Mouse (Mus musculus): ENCODE measurements around the gene Gtsf1l. TPM values are rescaled to one million over a fixed set of nuclear protein-coding genes. Genes with fewer than 3 reads are reported as not detected.

The Gtsf1l gene
- polyA plus RNA-seq, 1 experiment from 2014 or later: not detected

- Histone ChIP-seq H3K4me2 (no peak overlapping the region), H3K4me1 (ENCODE audit: control insufficient read depth, insufficient read depth, low read length) (peaks cover 7% of the 10 kb centered on the region), H3K27me3 (ENCODE audit: control insufficient read depth, insufficient read depth, low read length) (no peaks in the 10 kb centered on the region; the same call in 1 of the 2 replicates), H3K9ac (ENCODE audit: low read length) (no peak overlapping the region), H3K36me3 (ENCODE audit: control insufficient read depth, insufficient read depth, low read length) (no peaks in the 10 kb centered on the region), H3K27ac (ENCODE audit: low read depth, low read length) (no peak overlapping the region), H3K4me3 (ENCODE audit: low read depth, low read length) (no peak overlapping the region), H3K9me3 (ENCODE audit: control insufficient read depth, low read length) (no peaks in the 10 kb centered on the region)
- no peak for ATAC-seq (ENCODE audit: low FRiP score)
- 54% methylated on average over 8 of the region's 8 CpGs for WGBS
- DNase-seq (ENCODE audit: low spot score, missing footprints): no peak
Observed at GRCm38 (mm10) chr2:163099919-163100318, 12.3 kb upstream of the Gtsf1l start.

- Histone ChIP-seq H3K27ac (ENCODE audit: low read depth, low read length) (no peak overlapping the region), H3K9ac (ENCODE audit: low read length) (no peak overlapping the region), H3K4me3 (ENCODE audit: low read depth, low read length) (no peak overlapping the region), H3K9me3 (ENCODE audit: control insufficient read depth, low read length) (no peaks in the 10 kb centered on the region), H3K36me3 (ENCODE audit: control insufficient read depth, insufficient read depth, low read length) (no peaks in the 10 kb centered on the region), H3K4me2 (no peak overlapping the region), H3K27me3 (ENCODE audit: control insufficient read depth, insufficient read depth, low read length) (no peaks in the 10 kb centered on the region; the same call in 1 of the 2 replicates), H3K4me1 (ENCODE audit: control insufficient read depth, insufficient read depth, low read length) (no peaks in the 10 kb centered on the region)
- no peak for DNase-seq (ENCODE audit: low spot score, missing footprints)
- WGBS: 77% methylated on average over 3 of the region's 3 CpGs
- ATAC-seq (ENCODE audit: low FRiP score): no peak
Observed at GRCm38 (mm10) chr2:163095784-163096183, 8.1 kb upstream of the Gtsf1l start.

- no peaks in the 10 kb centered on the region for H3K36me3 ChIP-seq (ENCODE audit: control insufficient read depth, insufficient read depth, low read length)
- H3K9ac ChIP-seq (ENCODE audit: low read length): no peak overlapping the region
- no peaks in the 10 kb centered on the region; the same call in 1 of the 2 replicates for H3K27me3 ChIP-seq (ENCODE audit: control insufficient read depth, insufficient read depth, low read length)
- DNase-seq (ENCODE audit: low spot score, missing footprints) (no peak), ATAC-seq (ENCODE audit: low FRiP score) (no peak)
- 93% methylated on average over 10 of the region's 10 CpGs for WGBS
- H3K4me2 ChIP-seq: no peak overlapping the region
- H3K4me3 ChIP-seq (ENCODE audit: low read depth, low read length): no peak overlapping the region
- H3K27ac ChIP-seq (ENCODE audit: low read depth, low read length): no peak overlapping the region
- H3K4me1 ChIP-seq (ENCODE audit: control insufficient read depth, insufficient read depth, low read length): no peaks in the 10 kb centered on the region
- no peaks in the 10 kb centered on the region; the same call in 1 of the 2 replicates for H3K9me3 ChIP-seq (ENCODE audit: control insufficient read depth, low read length)
Observed at GRCm38 (mm10) chr2:163094909-163095308, 7.3 kb upstream of the Gtsf1l start.

- Histone ChIP-seq H3K9me3 (ENCODE audit: control insufficient read depth, low read length) (no peaks in the 10 kb centered on the region; the same call in 1 of the 2 replicates), H3K27me3 (ENCODE audit: control insufficient read depth, insufficient read depth, low read length) (no peaks in the 10 kb centered on the region), H3K36me3 (ENCODE audit: control insufficient read depth, insufficient read depth, low read length) (no peaks in the 10 kb centered on the region), H3K4me1 (ENCODE audit: control insufficient read depth, insufficient read depth, low read length) (no peaks in the 10 kb centered on the region), H3K4me2 (no peak overlapping the region), H3K9ac (ENCODE audit: low read length) (no peak overlapping the region), H3K27ac (ENCODE audit: low read depth, low read length) (no peak overlapping the region), H3K4me3 (ENCODE audit: low read depth, low read length) (no peak overlapping the region)
- 80% methylated on average over 5 of the region's 5 CpGs for WGBS
- ATAC-seq (ENCODE audit: low FRiP score) (no peak), DNase-seq (ENCODE audit: low spot score, missing footprints) (peak; percentile 85)
Observed at GRCm38 (mm10) chr2:163089475-163090123, 1.9 kb upstream of the Gtsf1l start.

DNA sequence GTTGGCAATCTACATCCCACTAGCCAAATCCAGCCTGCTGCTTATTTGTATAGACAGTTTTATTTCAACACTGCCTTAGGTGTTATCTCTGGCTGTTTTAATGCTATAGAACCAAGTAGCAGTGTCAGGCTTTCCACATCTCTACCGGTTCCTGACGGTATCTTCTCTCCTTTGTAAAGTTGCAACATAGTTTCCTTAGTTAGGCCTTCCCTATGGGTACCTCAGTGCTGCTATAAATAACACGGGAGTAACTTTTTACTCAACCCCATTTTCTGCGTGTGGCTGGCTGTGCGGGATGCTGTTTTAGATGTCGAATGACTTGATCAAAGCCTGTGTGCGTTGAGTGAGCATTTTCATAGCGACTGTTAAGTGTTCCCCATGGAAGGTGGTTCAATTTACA is 1.1 kb downstream of the Gtsf1l start:
- Histone ChIP-seq H3K9me3 (ENCODE audit: control insufficient read depth, low read length) (no peaks in the 10 kb centered on the region; the same call in 1 of the 2 replicates), H3K27ac (ENCODE audit: low read depth, low read length) (no peak overlapping the region), H3K4me3 (ENCODE audit: low read depth, low read length) (no peak overlapping the region), H3K36me3 (ENCODE audit: control insufficient read depth, insufficient read depth, low read length) (no peaks in the 10 kb centered on the region), H3K27me3 (ENCODE audit: control insufficient read depth, insufficient read depth, low read length) (no peaks in the 10 kb centered on the region), H3K4me2 (no peak overlapping the region), H3K9ac (ENCODE audit: low read length) (no peak overlapping the region), H3K4me1 (ENCODE audit: control insufficient read depth, insufficient read depth, low read length) (no peaks in the 10 kb centered on the region)
- ATAC-seq (ENCODE audit: low FRiP score) (no peak), DNase-seq (ENCODE audit: low spot score, missing footprints) (peak; percentile 61)
- 88% methylated on average over 8 of the region's 8 CpGs for WGBS

DNA sequence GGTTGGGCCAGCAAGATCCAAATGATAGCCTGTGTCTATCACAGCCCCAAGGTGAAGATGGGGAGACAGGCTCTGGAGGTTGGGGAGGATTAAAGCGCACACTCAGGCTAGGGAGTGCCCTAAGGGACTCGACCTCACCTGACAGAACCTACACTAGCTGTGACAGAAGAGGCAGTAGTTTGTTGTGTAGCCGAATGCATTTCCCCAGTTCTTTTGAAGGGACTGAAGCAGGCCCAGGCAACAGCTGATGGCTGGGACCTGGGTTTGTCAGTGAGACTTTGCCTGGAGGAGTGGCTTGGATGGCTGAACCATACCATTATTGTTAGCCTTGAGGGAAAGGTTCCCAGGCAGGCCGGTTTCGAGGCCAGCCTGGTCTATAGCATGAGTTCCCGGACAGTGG is 2.6 kb downstream of the Gtsf1l start:
- H3K4me1 ChIP-seq (ENCODE audit: control insufficient read depth, insufficient read depth, low read length): no peaks in the 10 kb centered on the region
- ATAC-seq (ENCODE audit: low FRiP score) (no peak), DNase-seq (ENCODE audit: low spot score, missing footprints) (peak; percentile 53)
- no peak overlapping the region for H3K9ac ChIP-seq (ENCODE audit: low read length)
- WGBS: 92% methylated on average over 6 of the region's 6 CpGs
- peaks cover 4% of the 10 kb centered on the region; the same call in 1 of the 2 replicates for H3K36me3 ChIP-seq (ENCODE audit: control insufficient read depth, insufficient read depth, low read length)
- no peaks in the 10 kb centered on the region for H3K9me3 ChIP-seq (ENCODE audit: control insufficient read depth, low read length)
- no peak overlapping the region for H3K4me2 ChIP-seq
- H3K27ac ChIP-seq (ENCODE audit: low read depth, low read length): no peak overlapping the region
- no peaks in the 10 kb centered on the region for H3K27me3 ChIP-seq (ENCODE audit: control insufficient read depth, insufficient read depth, low read length)
- no peak overlapping the region for H3K4me3 ChIP-seq (ENCODE audit: low read depth, low read length)

GRCm38 (mm10) chr2:163084519-163084918 is 3.1 kb downstream of the Gtsf1l start:
- no peak overlapping the region for H3K9ac ChIP-seq (ENCODE audit: low read length)
- peaks cover 4% of the 10 kb centered on the region; the same call in 1 of the 2 replicates for H3K36me3 ChIP-seq (ENCODE audit: control insufficient read depth, insufficient read depth, low read length)
- no peaks in the 10 kb centered on the region for H3K9me3 ChIP-seq (ENCODE audit: control insufficient read depth, low read length)
- no peak overlapping the region for H3K27ac ChIP-seq (ENCODE audit: low read depth, low read length)
- no peaks in the 10 kb centered on the region for H3K4me1 ChIP-seq (ENCODE audit: control insufficient read depth, insufficient read depth, low read length)
- 91% methylated on average over 3 of the region's 3 CpGs for WGBS
- DNase-seq (ENCODE audit: low spot score, missing footprints) (peak; percentile 54), ATAC-seq (ENCODE audit: low FRiP score) (no peak)
- no peak overlapping the region for H3K4me2 ChIP-seq
- H3K27me3 ChIP-seq (ENCODE audit: control insufficient read depth, insufficient read depth, low read length): no peaks in the 10 kb centered on the region
- H3K4me3 ChIP-seq (ENCODE audit: low read depth, low read length): no peak overlapping the region

DNA sequence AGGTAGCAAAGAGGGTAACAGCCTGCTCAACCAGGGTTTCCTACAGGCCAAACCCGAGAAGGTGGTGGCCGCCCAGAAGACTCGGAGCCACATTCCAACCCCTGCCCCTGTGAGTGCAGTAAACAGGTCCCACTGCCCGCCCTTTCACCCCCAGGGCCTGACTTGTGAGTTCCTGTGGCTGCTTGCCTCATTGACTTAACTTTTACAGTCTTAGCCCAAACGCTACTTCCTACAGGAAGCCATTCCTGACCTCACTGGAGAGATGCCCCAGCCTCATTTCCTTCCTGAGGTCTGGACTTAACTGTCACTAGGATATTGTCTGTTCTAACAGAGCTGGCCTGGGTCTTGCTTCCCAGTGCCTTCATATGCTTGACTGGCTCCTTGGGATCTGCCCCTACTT is 5.1 kb downstream of the Gtsf1l start:
- Histone ChIP-seq H3K27ac (ENCODE audit: low read depth, low read length) (no peak overlapping the region), H3K4me3 (ENCODE audit: low read depth, low read length) (no peak overlapping the region), H3K9ac (ENCODE audit: low read length) (no peak overlapping the region), H3K36me3 (ENCODE audit: control insufficient read depth, insufficient read depth, low read length) (peaks cover 10% of the 10 kb centered on the region; the same call in 1 of the 2 replicates), H3K27me3 (ENCODE audit: control insufficient read depth, insufficient read depth, low read length) (no peaks in the 10 kb centered on the region), H3K9me3 (ENCODE audit: control insufficient read depth, low read length) (no peaks in the 10 kb centered on the region), H3K4me2 (no peak overlapping the region), H3K4me1 (ENCODE audit: control insufficient read depth, insufficient read depth, low read length) (no peaks in the 10 kb centered on the region)
- DNase-seq (ENCODE audit: low spot score, missing footprints): peak; percentile 14
- 87% methylated on average over 5 of the region's 5 CpGs for WGBS
- no peak for ATAC-seq (ENCODE audit: low FRiP score)

- ATAC-seq (ENCODE audit: low FRiP score) (no peak), DNase-seq (ENCODE audit: low spot score, missing footprints) (peak; percentile 72)
- Histone ChIP-seq H3K4me1 (ENCODE audit: control insufficient read depth, insufficient read depth, low read length) (no peaks in the 10 kb centered on the region), H3K9ac (ENCODE audit: low read length) (no peak overlapping the region), H3K9me3 (ENCODE audit: control insufficient read depth, low read length) (no peaks in the 10 kb centered on the region), H3K4me3 (ENCODE audit: low read depth, low read length) (no peak overlapping the region), H3K27ac (ENCODE audit: low read depth, low read length) (no peak overlapping the region), H3K36me3 (ENCODE audit: control insufficient read depth, insufficient read depth, low read length) (peaks cover 13% of the 10 kb centered on the region; the same call in 1 of the 2 replicates), H3K27me3 (ENCODE audit: control insufficient read depth, insufficient read depth, low read length) (no peaks in the 10 kb centered on the region), H3K4me2 (no peak overlapping the region)
- WGBS: 96% methylated on average over 4 of the region's 4 CpGs
Observed at GRCm38 (mm10) chr2:163079041-163079440, 8.6 kb downstream of the Gtsf1l start.
